Mouse (Mus musculus): ENCODE results near the gene Sdr9c7. TPM values are rescaled to one million over a fixed set of nuclear protein-coding genes. Genes with fewer than 3 reads are reported as not detected.

The Sdr9c7 gene
- polyA plus RNA-seq, 1 experiment from 2014 or later: not detected

DNA sequence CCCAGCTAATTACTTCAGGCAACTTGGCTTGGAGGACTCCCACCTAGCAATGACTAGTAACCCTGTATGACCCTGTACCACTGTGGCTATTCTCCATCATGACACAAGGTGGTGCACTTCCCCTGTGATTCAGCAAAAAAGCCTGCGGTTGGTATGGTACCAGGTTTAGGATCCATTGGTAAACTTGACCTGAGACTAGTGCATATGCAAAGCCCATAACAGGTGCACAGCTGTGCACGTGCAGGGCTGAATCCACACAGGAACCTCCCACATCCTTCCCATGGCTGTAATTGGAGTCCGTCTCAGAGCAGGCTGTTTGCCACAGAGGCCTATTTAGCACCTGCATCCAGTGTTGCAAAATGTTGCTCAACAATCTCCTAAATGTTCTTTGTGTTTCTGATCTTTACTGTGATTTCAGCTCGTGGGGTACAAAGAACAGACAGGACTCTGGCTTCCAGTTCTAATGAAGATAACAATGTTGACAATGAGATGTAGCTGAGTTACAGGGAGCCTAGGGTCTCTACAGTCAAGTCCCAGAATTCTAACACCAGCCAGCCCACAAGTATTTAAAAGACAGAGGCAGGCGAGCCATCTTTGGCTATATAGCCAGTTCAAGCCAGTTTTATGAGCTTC, 47.2 kb downstream of the Sdr9c7 start:
- Histone ChIP-seq H3K9ac (ENCODE audit: low read length) (no peak overlapping the region), H3K4me3 (ENCODE audit: low read depth, low read length) (no peak overlapping the region), H3K27me3 (ENCODE audit: control insufficient read depth, insufficient read depth, low read length) (no peaks in the 10 kb centered on the region), H3K9me3 (ENCODE audit: control insufficient read depth, low read length) (no peaks in the 10 kb centered on the region), H3K4me2 (ENCODE audit: low read depth) (no peak overlapping the region), H3K4me1 (ENCODE audit: control insufficient read depth, insufficient read depth, low read length) (no peaks in the 10 kb centered on the region), H3K27ac (ENCODE audit: low read depth, low read length) (no peak overlapping the region), H3K36me3 (ENCODE audit: control insufficient read depth, insufficient read depth, low read length) (no peaks in the 10 kb centered on the region)
- DNase-seq (ENCODE audit: low spot score) (peak; percentile 68), ATAC-seq (ENCODE audit: insufficient read depth, low FRiP score, low TSS enrichment) (peak; percentile 38)
- WGBS: 29% methylated on average over 5 of the region's 5 CpGs

- Histone ChIP-seq H3K27ac (ENCODE audit: low read depth, low read length) (no peak overlapping the region), H3K4me1 (ENCODE audit: control insufficient read depth, insufficient read depth, low read length) (no peaks in the 10 kb centered on the region), H3K9me3 (ENCODE audit: control insufficient read depth, low read length) (no peaks in the 10 kb centered on the region), H3K27me3 (ENCODE audit: control insufficient read depth, insufficient read depth, low read length) (no peaks in the 10 kb centered on the region), H3K4me3 (ENCODE audit: low read depth, low read length) (no peak overlapping the region), H3K36me3 (ENCODE audit: control insufficient read depth, insufficient read depth, low read length) (no peaks in the 10 kb centered on the region), H3K4me2 (ENCODE audit: low read depth) (no peak overlapping the region), H3K9ac (ENCODE audit: low read length) (no peak overlapping the region)
- WGBS: 88% methylated on average over 4 of the region's 4 CpGs
- ATAC-seq (ENCODE audit: insufficient read depth, low FRiP score, low TSS enrichment) (no peak), DNase-seq (ENCODE audit: low spot score) (no peak)
Measured at GRCm38 (mm10) chr10:127949596-127950130, 51.3 kb downstream of the Sdr9c7 start.

DNA sequence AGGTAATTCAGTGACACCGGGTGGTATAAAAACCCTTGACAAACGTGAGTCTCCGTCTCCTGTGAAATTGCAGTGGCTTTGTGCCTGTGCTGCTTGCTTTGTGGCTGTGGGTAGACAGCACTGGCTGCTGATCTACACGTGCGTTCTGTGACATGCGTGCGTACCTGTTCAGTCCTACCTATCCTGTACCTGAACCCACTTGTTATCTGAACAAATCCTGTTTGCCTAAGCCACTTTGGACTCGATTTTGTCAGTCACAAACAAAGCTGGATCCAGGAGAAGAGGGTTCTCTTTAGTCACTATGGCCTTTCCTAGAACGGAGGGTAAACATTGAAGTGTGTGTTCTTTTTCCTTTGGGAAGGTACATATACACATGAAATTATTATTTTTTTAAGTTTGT, 53.1 kb downstream of the Sdr9c7 start:
- H3K27me3 ChIP-seq (ENCODE audit: control insufficient read depth, insufficient read depth, low read length): no peaks in the 10 kb centered on the region
- ATAC-seq (ENCODE audit: insufficient read depth, low FRiP score, low TSS enrichment) (no peak), DNase-seq (ENCODE audit: low spot score) (no peak)
- no peaks in the 10 kb centered on the region for H3K36me3 ChIP-seq (ENCODE audit: control insufficient read depth, insufficient read depth, low read length)
- H3K9ac ChIP-seq (ENCODE audit: low read length): no peak overlapping the region
- H3K27ac ChIP-seq (ENCODE audit: low read depth, low read length): no peak overlapping the region
- H3K9me3 ChIP-seq (ENCODE audit: control insufficient read depth, low read length): no peaks in the 10 kb centered on the region
- H3K4me1 ChIP-seq (ENCODE audit: control insufficient read depth, insufficient read depth, low read length): no peaks in the 10 kb centered on the region
- no peak overlapping the region for H3K4me2 ChIP-seq (ENCODE audit: low read depth)
- H3K4me3 ChIP-seq (ENCODE audit: low read depth, low read length): no peak overlapping the region
- WGBS: 84% methylated on average over 9 of the region's 9 CpGs

DNA sequence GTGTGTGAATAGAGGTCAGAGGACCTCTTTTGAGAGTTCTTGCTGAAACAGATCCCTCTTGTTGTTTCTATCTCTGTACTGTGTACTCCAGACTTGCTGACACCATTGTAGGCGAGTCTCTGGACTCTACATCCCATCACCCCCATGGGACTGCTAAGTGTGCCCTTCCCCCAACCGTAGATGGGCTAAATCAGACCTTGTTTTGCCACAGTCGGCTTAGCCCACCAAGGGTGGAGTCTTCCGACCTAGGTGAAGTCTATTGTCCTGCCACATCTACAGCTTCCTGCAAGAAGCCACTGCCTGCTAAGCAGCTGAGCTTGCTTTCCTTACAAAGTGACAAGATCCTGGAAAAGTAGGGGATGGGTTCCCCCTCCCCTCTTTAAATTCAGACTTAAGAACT, 53.5 kb downstream of the Sdr9c7 start:
- WGBS: 79% methylated on average over 4 of the region's 4 CpGs

DNA sequence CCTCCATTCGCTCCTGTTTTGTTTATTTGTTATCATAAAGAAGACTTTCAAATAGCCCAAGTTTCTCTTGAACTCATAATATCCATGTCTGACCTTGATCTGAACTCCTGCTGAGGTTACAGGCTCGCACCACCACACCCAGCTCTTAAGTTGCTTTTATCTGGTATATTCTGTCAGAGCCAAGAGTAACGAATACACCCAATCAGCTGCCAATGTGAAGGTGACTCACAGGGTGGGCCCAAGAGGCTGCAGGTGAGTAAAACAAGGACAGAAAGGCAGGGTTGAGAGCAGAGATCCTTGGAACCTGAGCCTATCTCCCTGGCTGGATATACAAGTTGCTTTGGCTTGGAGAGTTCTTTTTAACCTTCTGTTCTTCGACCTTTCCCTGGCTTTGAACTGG, 56.7 kb downstream of the Sdr9c7 start:
- H3K4me2 ChIP-seq (ENCODE audit: low read depth): no peak overlapping the region
- no peak overlapping the region for H3K4me3 ChIP-seq (ENCODE audit: low read depth, low read length)
- no peaks in the 10 kb centered on the region for H3K4me1 ChIP-seq (ENCODE audit: control insufficient read depth, insufficient read depth, low read length)
- ATAC-seq (ENCODE audit: insufficient read depth, low FRiP score, low TSS enrichment) (no peak), DNase-seq (ENCODE audit: low spot score) (no peak)
- no peaks in the 10 kb centered on the region for H3K27me3 ChIP-seq (ENCODE audit: control insufficient read depth, insufficient read depth, low read length)
- no peak overlapping the region for H3K9ac ChIP-seq (ENCODE audit: low read length)
- no peaks in the 10 kb centered on the region for H3K36me3 ChIP-seq (ENCODE audit: control insufficient read depth, insufficient read depth, low read length)
- H3K9me3 ChIP-seq (ENCODE audit: control insufficient read depth, low read length): no peaks in the 10 kb centered on the region
- 80% methylated on average over 4 of the region's 4 CpGs for WGBS
- H3K27ac ChIP-seq (ENCODE audit: low read depth, low read length): no peak overlapping the region

More for the DNA sequence above, 53.5 kb downstream of the Sdr9c7 start:
- DNase-seq (ENCODE audit: low spot score) (no peak), ATAC-seq (ENCODE audit: insufficient read depth, low FRiP score, low TSS enrichment) (no peak)
- Histone ChIP-seq H3K27me3 (ENCODE audit: control insufficient read depth, insufficient read depth, low read length) (no peaks in the 10 kb centered on the region), H3K9me3 (ENCODE audit: control insufficient read depth, low read length) (no peaks in the 10 kb centered on the region), H3K36me3 (ENCODE audit: control insufficient read depth, insufficient read depth, low read length) (no peaks in the 10 kb centered on the region), H3K4me2 (ENCODE audit: low read depth) (no peak overlapping the region), H3K27ac (ENCODE audit: low read depth, low read length) (no peak overlapping the region), H3K4me3 (ENCODE audit: low read depth, low read length) (no peak overlapping the region), H3K4me1 (ENCODE audit: control insufficient read depth, insufficient read depth, low read length) (no peaks in the 10 kb centered on the region), H3K9ac (ENCODE audit: low read length) (no peak overlapping the region)

- Histone ChIP-seq H3K4me2 (ENCODE audit: low read depth) (no peak overlapping the region), H3K9me3 (ENCODE audit: control insufficient read depth, low read length) (no peaks in the 10 kb centered on the region), H3K27ac (ENCODE audit: low read depth, low read length) (no peak overlapping the region), H3K4me3 (ENCODE audit: low read depth, low read length) (no peak overlapping the region), H3K27me3 (ENCODE audit: control insufficient read depth, insufficient read depth, low read length) (no peaks in the 10 kb centered on the region), H3K4me1 (ENCODE audit: control insufficient read depth, insufficient read depth, low read length) (no peaks in the 10 kb centered on the region), H3K9ac (ENCODE audit: low read length) (no peak overlapping the region), H3K36me3 (ENCODE audit: control insufficient read depth, insufficient read depth, low read length) (no peaks in the 10 kb centered on the region)
- peak; percentile 77 for DNase-seq (ENCODE audit: low spot score)
- no peak for ATAC-seq (ENCODE audit: insufficient read depth, low FRiP score, low TSS enrichment)
- WGBS: 61% methylated on average over 16 of the region's 16 CpGs
Measured at GRCm38 (mm10) chr10:127956168-127956816, 58.0 kb downstream of the Sdr9c7 start.

DNA sequence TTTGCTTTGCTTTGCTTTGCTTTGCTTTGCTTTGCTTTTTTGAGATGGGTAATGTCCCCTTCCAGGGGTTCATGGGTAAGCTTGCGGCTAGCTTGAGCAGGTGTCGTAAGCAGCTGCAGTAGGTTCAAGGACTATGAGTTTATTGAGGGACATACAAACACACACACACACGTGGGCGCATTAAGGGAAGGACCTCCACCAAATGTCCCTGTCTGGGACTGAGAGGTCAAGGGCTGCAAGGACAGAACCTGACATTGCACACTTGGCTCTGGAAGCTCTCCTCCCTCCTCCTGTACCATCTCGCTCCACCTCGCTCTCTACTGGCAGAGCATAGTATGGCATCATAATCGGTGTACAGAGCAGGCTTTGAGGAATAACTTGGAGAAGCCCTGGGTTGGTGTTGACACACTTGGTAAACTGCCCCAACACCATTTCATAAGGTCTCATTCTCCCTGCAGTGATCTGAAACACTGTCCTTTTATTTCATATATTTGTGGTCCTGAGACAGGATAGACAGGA, 60.9 kb downstream of the Sdr9c7 start:
- 88% methylated on average over 7 of the region's 7 CpGs for WGBS
- DNase-seq (ENCODE audit: low spot score): no peak
- no peak overlapping the region for H3K9ac ChIP-seq (ENCODE audit: low read length)
- H3K4me3 ChIP-seq (ENCODE audit: low read depth, low read length): no peak overlapping the region
- H3K9me3 ChIP-seq (ENCODE audit: control insufficient read depth, low read length): no peaks in the 10 kb centered on the region
- H3K4me1 ChIP-seq (ENCODE audit: control insufficient read depth, insufficient read depth, low read length): no peaks in the 10 kb centered on the region
- H3K4me2 ChIP-seq (ENCODE audit: low read depth): no peak overlapping the region
- no peak for ATAC-seq (ENCODE audit: insufficient read depth, low FRiP score, low TSS enrichment)
- H3K27ac ChIP-seq (ENCODE audit: low read depth, low read length): no peak overlapping the region
- no peaks in the 10 kb centered on the region for H3K27me3 ChIP-seq (ENCODE audit: control insufficient read depth, insufficient read depth, low read length)
- no peaks in the 10 kb centered on the region for H3K36me3 ChIP-seq (ENCODE audit: control insufficient read depth, insufficient read depth, low read length)
